Mouse (Mus musculus) bone marrow, adult 2 months (tissue): ENCODE measurements at regions not wholly inside any gene's neighbourhood (a gene's known extent, or its start where the extent isn't known, plus 50 kb on each side); places are given as distances from the start of the nearest gene placed in this dataset.
A peak's percentile ranks its signal among the peaks of the same experiment; 100 is the strongest.
"Not testable (repeated sequence)": the region's sequence is repeated elsewhere in the genome, so short reads cannot be mapped to it uniquely, and the experiment has no call there.

Experiments
- H3K27ac ChIP-seq: fragments of 200-500 bp; 2 replicates; pipeline ENCODE4 v1.5.1; 2012; ENCODE audit warnings: low read depth, mild to moderate bottlenecking, control low read depth, inconsistent platforms, low read length; ENCODE audit not compliant: control insufficient read depth, poor library complexity, insufficient read depth
- H3K4me1 ChIP-seq: fragments of 200-500 bp; 2 replicates; pipeline ENCODE4 v1.6.1; 2011; ENCODE audit warnings: low read length; ENCODE audit not compliant: control insufficient read depth, insufficient read depth
- H3K4me3 ChIP-seq: fragments of 200-500 bp; replicated peaks from 2 replicates; pipeline ENCODE3; 2011; ENCODE audit warnings: mild to moderate bottlenecking, low read depth, low read length, control low read depth; ENCODE audit not compliant: control insufficient read depth
- CTCF ChIP-seq: fragments of 200-500 bp; IDR thresholded peaks from 2 replicates; pipeline ENCODE4 v1.5.1; 2011; ENCODE audit warnings: low read length, control low read depth; ENCODE audit not compliant: control insufficient read depth, insufficient read depth
- POLR2A ChIP-seq: fragments of 200-500 bp; IDR thresholded peaks from 2 replicates; pipeline ENCODE4 v1.6.1; 2011; ENCODE audit warnings: low read depth, mild to moderate bottlenecking, control low read depth, low read length, borderline replicate concordance; ENCODE audit not compliant: control insufficient read depth
- WGBS: fragments of 180-500 bp; shearing (Covaris S2); methylation state at CpG from one replicate; pipeline ENCODE4 v1.1.7; 2018; 5-methylcytosine and 5-hydroxymethylcytosine counted together

DNA sequence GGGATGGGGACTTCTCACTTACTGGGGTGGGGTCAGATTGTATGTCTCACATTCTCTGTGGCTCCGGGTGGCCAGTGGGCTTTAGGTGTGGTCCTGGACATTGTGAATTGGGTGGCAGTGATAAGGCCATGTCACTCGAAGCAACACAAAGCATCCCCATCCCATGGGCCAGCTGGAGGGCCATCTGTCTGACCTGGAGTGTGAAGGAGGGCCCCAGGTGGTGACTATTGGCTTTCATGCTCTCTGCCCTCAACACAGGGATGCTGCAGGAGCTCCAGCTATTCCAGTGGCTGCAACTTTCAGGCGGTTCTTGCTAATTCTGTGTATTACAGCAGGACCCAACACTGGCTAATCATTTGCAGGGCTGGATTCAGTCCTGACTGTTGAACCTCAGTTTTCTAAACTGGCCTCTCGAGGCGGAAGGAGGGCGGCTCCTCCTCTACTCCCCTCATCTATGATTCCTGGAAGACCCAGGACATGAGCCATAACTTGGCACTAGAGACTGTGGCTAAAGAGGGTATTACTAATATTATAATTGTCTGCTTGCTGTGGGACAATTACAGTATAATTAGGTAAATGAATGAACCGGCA is 64.1 kb downstream of the 9530068E07Rik start:
- TF ChIP-seq POLR2A: no peak
- TF ChIP-seq CTCF: no peak
- no peak overlapping the region for H3K27ac ChIP-seq
- 75% methylated on average over 7 of the region's 7 CpGs for WGBS
- no peak overlapping the region for H3K4me3 ChIP-seq
- no peaks in the 10 kb centered on the region for H3K4me1 ChIP-seq

DNA sequence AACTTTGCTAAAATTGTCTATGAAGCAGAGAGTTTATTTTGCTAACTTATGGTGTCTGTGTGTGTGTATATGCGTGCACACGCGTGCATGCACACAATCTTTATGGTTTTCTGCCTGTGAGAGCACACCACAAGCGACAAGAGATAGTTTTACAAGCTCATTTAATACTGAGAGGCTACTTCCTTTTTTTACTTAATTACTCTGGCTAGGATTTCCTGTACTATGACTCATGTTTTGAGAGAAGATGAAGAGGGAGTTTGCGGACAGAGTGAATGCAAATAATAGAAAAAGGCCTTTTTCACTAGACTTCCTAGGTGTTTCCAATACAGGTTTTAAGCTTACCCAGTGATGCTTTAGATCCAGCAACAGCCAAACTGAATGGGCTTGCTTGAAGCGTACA is 74.9 kb downstream of the 9530068E07Rik start:
- H3K4me1 ChIP-seq, H3K4me3 ChIP-seq: not testable (repeated sequence)
- 11% methylated on average over 6 of the region's 6 CpGs for WGBS

GRCm38 (mm10) chr11:52480111-52480510 is 83.9 kb downstream of the 9530068E07Rik start:
- not testable (repeated sequence) for H3K27ac ChIP-seq, H3K4me3 ChIP-seq
- WGBS: 65% methylated on average over 10 of the region's 10 CpGs

More for the DNA sequence above, 74.9 kb downstream of the 9530068E07Rik start:
- not testable (repeated sequence) for H3K27ac ChIP-seq

GRCm38 (mm10) chr11:52480694-52481093 is 84.5 kb downstream of the 9530068E07Rik start:
- H3K4me1 ChIP-seq, H3K27ac ChIP-seq, H3K4me3 ChIP-seq: not testable (repeated sequence)
- WGBS: 86% methylated on average over 24 of the region's 24 CpGs

More at GRCm38 (mm10) chr11:52480111-52480510, 83.9 kb downstream of the 9530068E07Rik start:
- not testable (repeated sequence) for H3K4me1 ChIP-seq

GRCm38 (mm10) chr11:52483534-52483933 is 87.3 kb downstream of the 9530068E07Rik start:
- WGBS: 77% methylated on average over 6 of the region's 8 CpGs
- not testable (repeated sequence) for H3K4me1 ChIP-seq, H3K4me3 ChIP-seq, H3K27ac ChIP-seq

DNA sequence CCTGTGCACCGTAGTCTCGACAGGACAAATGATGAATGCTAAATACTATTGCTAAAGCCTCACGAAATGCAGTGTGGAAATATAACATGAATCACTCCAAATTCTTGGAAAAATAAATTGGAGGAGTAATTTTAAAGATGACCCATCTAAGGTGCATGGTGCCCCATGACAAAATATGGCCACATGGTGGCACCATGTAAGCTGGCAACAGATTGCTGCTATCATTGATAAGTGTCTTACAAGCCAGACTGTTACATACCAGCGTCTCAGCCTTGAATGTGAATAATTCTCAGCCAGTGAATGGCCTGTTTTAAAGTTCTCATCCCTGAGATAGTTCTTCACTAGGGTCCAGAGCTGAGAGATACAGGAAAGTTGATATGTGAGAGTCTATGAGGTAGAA is 92.3 kb downstream of the 9530068E07Rik start:
- H3K4me1 ChIP-seq, H3K4me3 ChIP-seq, H3K27ac ChIP-seq: not testable (repeated sequence)
- WGBS: 55% methylated on average over 4 of the region's 4 CpGs

DNA sequence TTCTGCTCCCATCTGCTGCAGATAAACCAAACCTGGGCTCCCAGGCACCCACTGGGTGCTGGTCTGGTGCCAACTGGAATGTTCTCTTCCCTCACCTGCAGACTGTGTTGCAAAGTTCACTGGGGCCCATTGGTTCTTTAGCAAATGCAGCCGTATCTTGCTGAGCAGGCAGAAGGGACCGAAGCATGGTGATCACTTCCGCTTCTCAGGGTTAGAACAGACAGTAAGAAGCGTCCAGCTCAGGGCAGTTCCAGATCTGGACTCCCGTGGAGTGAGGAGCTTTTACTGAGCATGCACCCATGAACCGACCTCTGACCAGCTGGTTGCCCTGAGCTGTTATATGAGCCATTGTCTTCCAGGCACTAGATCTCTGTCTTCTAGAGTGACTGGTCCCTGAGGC is 97.1 kb downstream of the 9530068E07Rik start:
- 81% methylated on average over 6 of the region's 6 CpGs for WGBS
- H3K4me3 ChIP-seq: no peak overlapping the region
- H3K4me1 ChIP-seq: no peaks in the 10 kb centered on the region
- H3K27ac ChIP-seq: no peak overlapping the region
- TF ChIP-seq CTCF (no peak), POLR2A (no peak)

DNA sequence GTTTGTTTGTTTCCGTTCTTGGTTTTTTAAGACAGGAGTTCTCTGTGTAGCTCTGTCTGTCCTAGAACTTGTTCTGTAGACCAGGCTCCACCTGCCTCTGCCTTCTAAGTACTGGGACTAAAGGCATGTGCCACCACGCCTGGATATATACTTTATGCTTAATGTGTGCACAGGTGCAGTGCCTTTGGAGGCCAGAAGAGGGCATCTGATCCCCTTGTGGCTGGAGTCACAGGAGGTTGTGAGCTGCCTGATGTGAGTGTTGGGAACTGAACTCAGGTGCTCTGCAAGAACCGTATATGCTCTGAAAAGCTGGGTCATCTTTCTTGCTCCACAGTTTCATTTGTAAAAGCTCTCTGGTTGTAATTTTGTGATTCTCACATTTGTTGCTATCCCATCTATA is 100.7 kb downstream of the 9530068E07Rik start:
- no peaks in the 10 kb centered on the region for H3K4me1 ChIP-seq
- TF ChIP-seq POLR2A (no peak), CTCF (peak; percentile 34; the same call in 1 of the 2 replicates)
- 80% methylated on average over 3 of the region's 3 CpGs for WGBS

DNA sequence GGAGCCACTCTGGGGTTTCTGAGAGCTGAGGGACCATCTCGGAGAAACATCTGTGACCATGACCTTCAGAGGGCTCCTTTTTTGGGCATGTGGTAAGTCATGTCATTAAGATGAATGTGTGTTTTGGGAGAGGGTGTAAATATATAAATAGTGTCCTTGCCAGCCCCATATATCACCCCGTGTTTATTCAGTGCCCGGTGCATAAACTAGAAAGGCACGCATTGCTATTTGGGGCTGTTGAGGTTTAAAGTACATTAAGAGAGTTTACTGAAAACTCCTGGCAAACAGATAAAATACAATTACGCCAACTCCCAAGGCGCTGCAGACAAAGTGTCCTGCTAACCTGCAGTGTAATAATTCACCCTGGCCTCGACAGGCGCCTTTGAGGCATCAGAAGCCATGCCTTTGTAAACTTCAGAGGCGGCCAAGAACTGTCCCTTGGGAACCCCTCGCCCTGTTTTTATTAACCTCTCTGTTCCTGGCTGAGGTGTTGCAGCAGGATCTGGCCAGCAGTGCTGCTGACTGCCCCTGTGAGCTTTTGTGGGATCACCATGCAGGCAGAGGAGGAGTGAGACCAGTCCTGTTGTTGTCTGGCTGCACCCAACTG is 106.6 kb downstream of the 9530068E07Rik start:
- H3K27ac ChIP-seq: no peak overlapping the region
- no peak for TF ChIP-seq POLR2A
- TF ChIP-seq CTCF: no peak
- WGBS: 59% methylated on average over 10 of the region's 10 CpGs
- no peaks in the 10 kb centered on the region for H3K4me1 ChIP-seq
- no peak overlapping the region for H3K4me3 ChIP-seq

More for the DNA sequence above, 100.7 kb downstream of the 9530068E07Rik start:
- H3K4me3 ChIP-seq: no peak overlapping the region
- no peak overlapping the region for H3K27ac ChIP-seq

GRCm38 (mm10) chr11:52511831-52512297 is 115.6 kb downstream of the 9530068E07Rik start:
- H3K4me3 ChIP-seq: no peak overlapping the region
- H3K4me1 ChIP-seq: no peaks in the 10 kb centered on the region
- H3K27ac ChIP-seq: no peak overlapping the region
- WGBS: 60% methylated on average over 4 of the region's 4 CpGs
- TF ChIP-seq CTCF (no peak), POLR2A (no peak)
